Mouse (Mus musculus) intestine, postnatal 0 days (tissue): ENCODE measurements at regions not wholly inside any gene's neighbourhood (a gene's known extent, or its start where the extent isn't known, plus 50 kb on each side); places are given as distances from the start of the nearest gene placed in this dataset.

Experiments
- ATAC-seq: fragments of 200-750 bp; cut with Nextera tagmentation; 2 replicates; pipeline ENCODE4 v1.8.0; 2017; ENCODE audit warnings: mild to moderate bottlenecking, moderate TSS enrichment, moderate library complexity
- H3K27ac ChIP-seq: fragments of 300-500 bp; sonication (generic); 2 replicates; pipeline ENCODE4 v1.5.1; 2014; ENCODE audit warnings: mild to moderate bottlenecking, low read depth, low read length, moderate library complexity
- H3K27me3 ChIP-seq: fragments of 300-500 bp; sonication (generic); replicated peaks from 2 replicates; pipeline ENCODE4 v1.6.1; 2014; ENCODE audit warnings: low read length, mixed read lengths; ENCODE audit not compliant: control insufficient read depth, insufficient read depth
- H3K36me3 ChIP-seq: fragments of 300-500 bp; sonication (generic); 2 replicates; pipeline ENCODE4 v1.6.1; 2014; ENCODE audit warnings: mild to moderate bottlenecking, moderate library complexity; ENCODE audit not compliant: control insufficient read depth, insufficient read depth
- H3K4me1 ChIP-seq: fragments of 300-500 bp; sonication (generic); replicated peaks from 2 replicates; pipeline ENCODE4 v1.6.1; 2014; ENCODE audit warnings: antibody characterized with exemption, low read length, mixed read lengths; ENCODE audit not compliant: control insufficient read depth, insufficient read depth
- H3K4me2 ChIP-seq: fragments of 300-500 bp; sonication (generic); replicated peaks from 2 replicates; pipeline ENCODE4 v1.6.1; 2014; ENCODE audit warnings: low read depth, mild to moderate bottlenecking, moderate library complexity
- H3K4me3 ChIP-seq: fragments of 300-500 bp; sonication (generic); 2 replicates; pipeline ENCODE4 v1.5.1; 2014; ENCODE audit warnings: low read depth, low read length
- H3K9ac ChIP-seq: fragments of 300-500 bp; sonication (generic); 2 replicates; pipeline ENCODE4 v1.6.1; 2014; ENCODE audit warnings: mild to moderate bottlenecking, low read depth, low read length
- H3K9me3 ChIP-seq: fragments of 300-500 bp; sonication (generic); 2 replicates; pipeline ENCODE4 v1.6.1; 2016; ENCODE audit warnings: mixed run types; ENCODE audit not compliant: control insufficient read depth
- CTCF ChIP-seq: sonication (generic); IDR thresholded peaks from 2 replicates; pipeline ENCODE4 v1.5.1; 2016; ENCODE audit warnings: low read depth, mild to moderate bottlenecking, control low read depth, antibody characterized with exemption, moderate library complexity
- WGBS: fragments of 180-500 bp; shearing (Covaris S2); extraction: QIAGEN DNeasy Blood & Tissue Kit; methylation state at CpG from one replicate; pipeline ENCODE4 v1.1.7; 2014; 5-methylcytosine and 5-hydroxymethylcytosine counted together

GRCm38 (mm10) chr3:3831411-3832286 is 1919.0 kb upstream of the Gm8797 start:
- H3K27me3 ChIP-seq: no peaks in the 10 kb centered on the region
- H3K4me2 ChIP-seq: no peak overlapping the region
- TF ChIP-seq CTCF: no peak
- ATAC-seq: no peak
- 84% methylated on average over 7 of the region's 7 CpGs for WGBS
- H3K36me3 ChIP-seq: no peaks in the 10 kb centered on the region
- H3K27ac ChIP-seq: no peak overlapping the region
- H3K9ac ChIP-seq: no peak overlapping the region
- H3K4me3 ChIP-seq: no peak overlapping the region
- H3K4me1 ChIP-seq: no peaks in the 10 kb centered on the region
- no peaks in the 10 kb centered on the region for H3K9me3 ChIP-seq
